Mouse (Mus musculus) liver, postnatal 0 days (tissue): ENCODE measurements around the gene Inmt.

Source experiments
- CTCF ChIP-seq: sonication (generic); IDR thresholded peaks from 2 replicates; pipeline ENCODE4 v1.5.1; 2016; ENCODE audit warnings: antibody characterized with exemption, low read depth
- EP300 ChIP-seq: IDR thresholded peaks from 2 replicates; pipeline ENCODE4 v1.6.1; 2016; ENCODE audit warnings: antibody characterized with exemption, low read depth, mild to moderate bottlenecking

DNA sequence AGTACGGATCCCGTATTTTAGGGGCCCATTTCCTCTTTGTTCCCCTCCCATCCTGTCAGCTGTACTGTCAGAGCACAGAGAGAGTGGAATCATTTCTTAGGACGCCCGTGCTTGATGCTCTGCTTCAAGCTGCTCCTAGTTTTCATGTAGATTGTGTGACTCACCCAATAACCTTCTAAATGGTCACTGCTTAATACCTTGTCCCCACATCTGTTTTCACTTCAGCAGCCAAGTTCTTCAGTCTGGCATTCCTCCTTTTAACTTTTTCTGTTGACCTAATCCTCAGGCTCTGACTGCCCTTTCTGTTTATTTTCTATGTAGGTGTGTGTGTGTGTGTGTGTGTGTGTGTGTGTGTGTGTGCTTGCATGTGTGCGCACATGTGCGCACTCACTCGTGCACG is 32.9 kb upstream of the Inmt start:
- TF ChIP-seq CTCF (no peak), EP300 (no peak)
